Mouse (Mus musculus): ENCODE measurements around the gene Aph1c. TPM values are rescaled to one million over a fixed set of nuclear protein-coding genes. Genes with fewer than 3 reads are reported as not detected.

Aph1c gene
- polyA plus RNA-seq, 1 experiment: 2.7 TPM

GRCm38 (mm10) chr9:66862202-66862601 lies 27.7 kb upstream of the Aph1c start:
- H3K27me3 ChIP-seq (ENCODE audit: control insufficient read depth, insufficient read depth, insufficient read length): no peaks in the 10 kb centered on the region
- no peak overlapping the region for H3K4me3 ChIP-seq
- H3K79me2 ChIP-seq (ENCODE audit: control insufficient read depth, insufficient read depth): no peaks in the 10 kb centered on the region
- no peak overlapping the region for H3K4me2 ChIP-seq (ENCODE audit: low read depth)
- H3ac ChIP-seq (ENCODE audit: control insufficient read depth, insufficient read length): no peak overlapping the region
- TF ChIP-seq MYOD1 (IDR thresholded peaks at IDR 0.05; ENCODE audit: control insufficient read depth in 1 of 3, insufficient read length in 2 of 3, low read depth in 2 of 3) (peak in 2 of 3 experiments; percentile 78 to 83), POLR2A (IDR thresholded peaks at IDR 0.05; ENCODE audit: insufficient read length, low read depth) (no peak)
- peaks cover 5% of the 10 kb centered on the region for H3K36me3 ChIP-seq (ENCODE audit: control insufficient read depth, insufficient read depth)

- Histone ChIP-seq H3K4me3 (no peak overlapping the region), H3K36me3 (ENCODE audit: control insufficient read depth, insufficient read depth) (peaks cover 5% of the 10 kb centered on the region), H3K4me2 (ENCODE audit: low read depth) (no peak overlapping the region), H3ac (ENCODE audit: control insufficient read depth, insufficient read length) (no peak overlapping the region), H3K27me3 (ENCODE audit: control insufficient read depth, insufficient read depth, insufficient read length) (no peaks in the 10 kb centered on the region), H3K79me2 (ENCODE audit: control insufficient read depth, insufficient read depth) (no peaks in the 10 kb centered on the region)
- TF ChIP-seq POLR2AphosphoS2 (IDR thresholded peaks at IDR 0.05; ENCODE audit: insufficient read length, low read depth) (no peak), SRF (IDR thresholded peaks at IDR 0.05; ENCODE audit: control insufficient read depth, insufficient read length, low read depth) (no peak), E2F4 (IDR thresholded peaks at IDR 0.05; ENCODE audit: insufficient read depth) (no peak), TCF3 (IDR thresholded peaks at IDR 0.05; ENCODE audit: insufficient read length, low read depth) (no peak)
These were observed 26.7 kb upstream of the Aph1c start for GRCm38 (mm10) chr9:66861104-66861767.

- no peak overlapping the region for H3K4me2 ChIP-seq (ENCODE audit: low read depth)
- H3K36me3 ChIP-seq (ENCODE audit: control insufficient read depth, insufficient read depth): peaks cover 5% of the 10 kb centered on the region
- TF ChIP-seq E2F4 (IDR thresholded peaks at IDR 0.05; ENCODE audit: insufficient read depth) (no peak), USF1 (IDR thresholded peaks at IDR 0.05; ENCODE audit: low read depth) (no peak), SRF (IDR thresholded peaks at IDR 0.05; ENCODE audit: control insufficient read depth, insufficient read length, low read depth) (no peak), POLR2AphosphoS2 (IDR thresholded peaks at IDR 0.05; ENCODE audit: insufficient read length, low read depth) (no peak), MYOD1 (IDR thresholded peaks at IDR 0.05; ENCODE audit: control insufficient read depth in 1 of 3, insufficient read length in 2 of 3, low read depth in 2 of 3) (no peak), REST (IDR thresholded peaks at IDR 0.05; ENCODE audit: insufficient read depth, insufficient read length) (no peak), TCF3 (IDR thresholded peaks at IDR 0.05; ENCODE audit: insufficient read length, low read depth) (no peak), MAX (IDR thresholded peaks at IDR 0.05; ENCODE audit: low read depth) (no peak), POLR2A (IDR thresholded peaks at IDR 0.05; ENCODE audit: insufficient read length, low read depth) (no peak)
- no peak overlapping the region for H3K4me3 ChIP-seq
- no peaks in the 10 kb centered on the region for H3K79me2 ChIP-seq (ENCODE audit: control insufficient read depth, insufficient read depth)
- no peak overlapping the region for H3ac ChIP-seq (ENCODE audit: control insufficient read depth, insufficient read length)
- H3K27me3 ChIP-seq (ENCODE audit: control insufficient read depth, insufficient read depth, insufficient read length): no peaks in the 10 kb centered on the region
These were observed 25.0 kb upstream of the Aph1c start for GRCm38 (mm10) chr9:66859523-66859922.

- Histone ChIP-seq H3K4me2 (ENCODE audit: low read depth) (peak overlapping the region; percentile 28), H3ac (ENCODE audit: control insufficient read depth, insufficient read length) (no peak overlapping the region), H3K79me2 (ENCODE audit: control insufficient read depth, insufficient read depth) (no peaks in the 10 kb centered on the region), H3K36me3 (ENCODE audit: control insufficient read depth, insufficient read depth) (peaks cover 5% of the 10 kb centered on the region), H3K27me3 (ENCODE audit: control insufficient read depth, insufficient read depth, insufficient read length) (no peaks in the 10 kb centered on the region), H3K4me3 (no peak overlapping the region)
- TF ChIP-seq POLR2AphosphoS2 (IDR thresholded peaks at IDR 0.05; ENCODE audit: insufficient read length, low read depth) (no peak), MYOG (IDR thresholded peaks at IDR 0.05; ENCODE audit: control insufficient read depth in 1 of 3, insufficient read depth in 1 of 3, insufficient read length in 2 of 3, low read depth in 2 of 3) (peak in 2 of 3 experiments; percentile 24 to 51), TCF12 (IDR thresholded peaks at IDR 0.05; ENCODE audit: insufficient read depth, poor library complexity, severe bottlenecking) (peak; percentile 85), MYOD1 (IDR thresholded peaks at IDR 0.05; ENCODE audit: control insufficient read depth in 1 of 3, insufficient read length in 2 of 3, low read depth in 2 of 3) (peak; percentile 41 to 87 (median 82)), E2F4 (IDR thresholded peaks at IDR 0.05; ENCODE audit: insufficient read depth) (no peak), POLR2A (IDR thresholded peaks at IDR 0.05; ENCODE audit: insufficient read length, low read depth) (no peak), SRF (IDR thresholded peaks at IDR 0.05; ENCODE audit: control insufficient read depth, insufficient read length, low read depth) (no peak), MAX (IDR thresholded peaks at IDR 0.05; ENCODE audit: low read depth) (no peak), REST (IDR thresholded peaks at IDR 0.05; ENCODE audit: insufficient read depth, insufficient read length) (no peak)
These were observed 21.3 kb upstream of the Aph1c start for GRCm38 (mm10) chr9:66855865-66856264.

GRCm38 (mm10) chr9:66852592-66852991 lies 18.1 kb upstream of the Aph1c start:
- H3K27me3 ChIP-seq (ENCODE audit: control insufficient read depth, insufficient read depth, insufficient read length): no peaks in the 10 kb centered on the region
- no peaks in the 10 kb centered on the region for H3K36me3 ChIP-seq (ENCODE audit: control insufficient read depth, insufficient read depth)
- no peaks in the 10 kb centered on the region for H3K79me2 ChIP-seq (ENCODE audit: control insufficient read depth, insufficient read depth)
- TF ChIP-seq MYOG (IDR thresholded peaks at IDR 0.05; ENCODE audit: control insufficient read depth in 1 of 3, insufficient read depth in 1 of 3, insufficient read length in 2 of 3, low read depth in 2 of 3) (no peak), REST (IDR thresholded peaks at IDR 0.05; ENCODE audit: insufficient read depth, insufficient read length) (no peak), TCF3 (IDR thresholded peaks at IDR 0.05; ENCODE audit: insufficient read length, low read depth) (no peak), SRF (IDR thresholded peaks at IDR 0.05; ENCODE audit: control insufficient read depth, insufficient read length, low read depth) (no peak), CEBPB (IDR thresholded peaks at IDR 0.05; ENCODE audit: insufficient read depth, poor library complexity, severe bottlenecking) (no peak), MAX (IDR thresholded peaks at IDR 0.05; ENCODE audit: low read depth) (no peak), E2F4 (IDR thresholded peaks at IDR 0.05; ENCODE audit: insufficient read depth) (no peak), USF1 (IDR thresholded peaks at IDR 0.05; ENCODE audit: low read depth) (no peak), POLR2A (IDR thresholded peaks at IDR 0.05; ENCODE audit: insufficient read length, low read depth) (no peak), TCF12 (IDR thresholded peaks at IDR 0.05; ENCODE audit: insufficient read depth, poor library complexity, severe bottlenecking) (no peak), POLR2AphosphoS2 (IDR thresholded peaks at IDR 0.05; ENCODE audit: insufficient read length, low read depth) (no peak), MYOD1 (IDR thresholded peaks at IDR 0.05; ENCODE audit: control insufficient read depth in 1 of 3, insufficient read length in 2 of 3, low read depth in 2 of 3) (no peak)
- H3ac ChIP-seq (ENCODE audit: control insufficient read depth, insufficient read length): no peak overlapping the region
- no peak overlapping the region for H3K4me3 ChIP-seq
- no peak overlapping the region for H3K4me2 ChIP-seq (ENCODE audit: low read depth)
